Mouse (Mus musculus): ENCODE data around the gene Naalad2. TPM values are rescaled to one million over a fixed set of nuclear protein-coding genes. Genes with fewer than 3 reads are reported as not detected.
"Not testable (repeated sequence)": the region's sequence is repeated elsewhere in the genome, so short reads cannot be mapped to it uniquely, and the experiment has no call there.

The Naalad2 gene
- polyA plus RNA-seq, 2 experiments = 0.21 to 0.50 TPM

DNA sequence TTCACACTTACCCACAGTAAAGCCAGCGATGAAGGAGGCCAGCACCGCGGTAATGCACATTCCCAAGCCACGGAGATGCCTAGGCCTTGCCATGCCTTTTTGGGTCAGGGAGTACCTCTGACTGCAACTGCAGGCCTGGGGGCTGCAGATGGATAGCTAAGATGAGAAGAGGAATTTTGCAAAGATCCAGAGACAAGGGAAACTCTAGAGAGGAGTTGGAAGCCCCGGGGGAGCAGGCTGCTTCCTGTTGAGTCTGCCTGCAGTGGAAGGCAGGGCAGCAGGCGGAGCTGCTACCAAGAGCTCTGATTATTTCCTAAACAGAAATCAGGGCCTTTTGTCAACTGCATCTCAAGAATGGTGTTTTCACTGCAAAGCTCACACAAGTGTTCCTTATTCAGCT is 17.0 kb downstream of the Naalad2 start:
- no peaks in the 10 kb centered on the region for H3K36me3 ChIP-seq (replicated peaks; ENCODE audit: control insufficient read depth, insufficient read depth, low read depth)
- ATAC-seq (ENCODE audit: insufficient read depth) (no peak), DNase-seq (ENCODE audit: low read depth in 3 of 3, low spot score in 3 of 3) (no peak)
- no peak overlapping the region for H3K4me2 ChIP-seq (ENCODE audit: low read depth)
- no peak overlapping the region for H3K4me3 ChIP-seq (ENCODE audit: insufficient read depth in 1 of 2, low read depth in 2 of 2, low read length in 2 of 2)
- no peak for TF ChIP-seq CTCF (IDR thresholded peaks at IDR 0.05; ENCODE audit: low read depth)
- no peak for TF ChIP-seq EP300 (IDR thresholded peaks at IDR 0.05; ENCODE audit: low read depth)
- no peaks in the 10 kb centered on the region for H3K9me3 ChIP-seq (ENCODE audit: control insufficient read depth, low read length)
- no peaks in the 10 kb centered on the region for H3K27me3 ChIP-seq (ENCODE audit: control insufficient read depth, insufficient read depth, low read length)
- H3K9ac ChIP-seq (replicated peaks) = no peak overlapping the region
- no peak overlapping the region for H3K27ac ChIP-seq
- no peaks in the 10 kb centered on the region for H3K4me1 ChIP-seq (replicated peaks; ENCODE audit: control insufficient read depth in 2 of 2, insufficient read depth in 2 of 2, low read length in 1 of 2)
- 16% methylated on average over 6 of the region's 6 CpGs for WGBS (ENCODE audit: insufficient replicate concordance)

DNA sequence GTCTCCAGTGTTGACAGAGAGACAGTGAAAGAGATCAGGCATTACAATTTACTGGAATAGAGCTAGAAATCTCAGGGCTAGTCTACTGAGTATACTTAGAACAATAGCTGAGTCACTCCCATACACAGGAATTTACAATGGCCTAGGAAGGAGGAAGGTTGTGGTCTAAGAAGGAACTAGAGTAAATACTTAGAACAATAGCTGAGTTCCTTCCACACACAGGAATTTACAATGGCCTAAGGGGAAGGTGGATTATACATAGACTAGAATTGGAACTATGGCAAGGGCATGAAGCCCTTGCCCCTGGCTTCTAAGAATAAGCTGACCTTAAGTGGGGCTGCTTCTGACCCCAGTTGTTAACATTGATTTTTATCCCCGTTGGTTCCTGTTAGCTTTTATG is 29.8 kb downstream of the Naalad2 start:
- not testable (repeated sequence) for H3K9me3 ChIP-seq (ENCODE audit: control insufficient read depth, low read length); H3K4me2 ChIP-seq (ENCODE audit: low read depth); H3K27me3 ChIP-seq (ENCODE audit: control insufficient read depth, insufficient read depth, low read length); ATAC-seq (ENCODE audit: insufficient read depth); H3K4me3 ChIP-seq (ENCODE audit: insufficient read depth in 1 of 2, low read depth in 2 of 2, low read length in 2 of 2); H3K27ac ChIP-seq; DNase-seq (ENCODE audit: low read depth in 3 of 3, low spot score in 3 of 3); H3K4me1 ChIP-seq (replicated peaks; ENCODE audit: control insufficient read depth in 2 of 2, insufficient read depth in 2 of 2, low read length in 1 of 2); H3K36me3 ChIP-seq (replicated peaks; ENCODE audit: control insufficient read depth, insufficient read depth, low read depth); H3K9ac ChIP-seq (replicated peaks)
- 50% methylated on average over 1 of the region's 1 CpGs for WGBS (ENCODE audit: insufficient replicate concordance)

DNA sequence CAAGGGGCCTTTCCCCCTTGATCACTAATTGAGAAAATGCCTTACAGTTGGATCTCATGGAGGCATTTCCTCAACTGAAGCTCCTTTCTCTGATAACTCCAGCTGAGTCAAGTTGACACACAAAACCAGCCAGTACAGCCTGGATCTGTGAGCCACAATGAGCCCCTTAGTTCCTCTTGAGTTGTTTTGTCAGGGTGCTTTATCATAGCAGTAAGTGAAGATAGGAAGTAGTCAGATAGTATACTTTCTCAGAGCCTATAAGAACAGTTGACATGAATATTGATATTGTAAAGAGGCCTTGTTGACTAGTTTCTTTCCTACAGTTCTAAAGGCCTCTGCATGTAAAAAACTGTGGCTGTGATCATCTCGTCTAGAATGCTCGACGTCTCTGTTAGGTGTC is 82.8 kb downstream of the Naalad2 start:
- no peak for DNase-seq (ENCODE audit: low read depth in 3 of 3, low spot score in 3 of 3)
- Histone ChIP-seq H3K4me2 (ENCODE audit: low read depth) (no peak overlapping the region), H3K4me1 (replicated peaks; ENCODE audit: control insufficient read depth in 2 of 2, insufficient read depth in 2 of 2, low read length in 1 of 2) (no peaks in the 10 kb centered on the region), H3K27ac (no peak overlapping the region), H3K9ac (replicated peaks) (no peak overlapping the region), H3K27me3 (ENCODE audit: control insufficient read depth, insufficient read depth, low read length) (no peaks in the 10 kb centered on the region), H3K36me3 (replicated peaks; ENCODE audit: control insufficient read depth, insufficient read depth, low read depth) (no peaks in the 10 kb centered on the region), H3K9me3 (ENCODE audit: control insufficient read depth, low read length) (no peaks in the 10 kb centered on the region), H3K4me3 (ENCODE audit: insufficient read depth in 1 of 2, low read depth in 2 of 2, low read length in 2 of 2) (no peak overlapping the region)
- no peak for ATAC-seq (ENCODE audit: insufficient read depth)
- 78% methylated on average over 3 of the region's 3 CpGs for WGBS (ENCODE audit: insufficient replicate concordance)
- TF ChIP-seq CTCF (IDR thresholded peaks at IDR 0.05; ENCODE audit: low read depth) (no peak), EP300 (IDR thresholded peaks at IDR 0.05; ENCODE audit: low read depth) (no peak)

DNA sequence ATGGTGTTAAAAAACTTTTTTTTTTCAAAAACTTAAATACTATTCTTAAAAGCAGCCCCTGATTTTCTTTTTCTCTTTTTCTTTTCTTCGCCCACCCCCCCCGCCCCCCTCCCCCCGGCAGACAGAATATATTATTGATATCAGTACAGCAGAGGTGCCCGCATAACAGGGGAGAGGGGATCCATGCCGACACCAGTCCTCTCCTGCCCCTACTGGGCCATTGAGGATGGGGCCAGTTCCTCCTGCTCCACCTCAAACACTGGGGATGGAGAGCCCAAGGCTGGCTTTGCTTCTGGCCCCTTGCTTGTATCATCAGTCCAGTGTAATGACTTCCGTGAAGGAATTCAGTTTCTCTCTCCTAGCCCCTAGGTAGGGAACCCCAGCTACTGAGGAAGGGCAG is 104.5 kb downstream of the Naalad2 start:
- DNase-seq (ENCODE audit: low read depth in 3 of 3, low spot score in 3 of 3) (no peak), ATAC-seq (ENCODE audit: insufficient read depth) (no peak)
- peaks cover 15% of the 10 kb centered on the region for H3K36me3 ChIP-seq (replicated peaks; ENCODE audit: control insufficient read depth, insufficient read depth, low read depth)
- 76% methylated on average over 6 of the region's 6 CpGs for WGBS (ENCODE audit: insufficient replicate concordance)
- no peaks in the 10 kb centered on the region for H3K9me3 ChIP-seq (ENCODE audit: control insufficient read depth, low read length)
- no peaks in the 10 kb centered on the region for H3K27me3 ChIP-seq (ENCODE audit: control insufficient read depth, insufficient read depth, low read length)
- no peak overlapping the region for H3K4me3 ChIP-seq (ENCODE audit: insufficient read depth in 1 of 2, low read depth in 2 of 2, low read length in 2 of 2)
- no peak for TF ChIP-seq EP300 (IDR thresholded peaks at IDR 0.05; ENCODE audit: low read depth)
- no peak for TF ChIP-seq CTCF (IDR thresholded peaks at IDR 0.05; ENCODE audit: low read depth)
- H3K4me2 ChIP-seq (ENCODE audit: low read depth) = no peak overlapping the region
- H3K4me1 ChIP-seq (replicated peaks; ENCODE audit: control insufficient read depth in 2 of 2, insufficient read depth in 2 of 2, low read length in 1 of 2) = peaks cover 0 to 3% of the 10 kb centered on the region in 2 experiments; a peak in 2 of 4 replicates
- H3K9ac ChIP-seq (replicated peaks) = no peak overlapping the region
- no peak overlapping the region for H3K27ac ChIP-seq

DNA sequence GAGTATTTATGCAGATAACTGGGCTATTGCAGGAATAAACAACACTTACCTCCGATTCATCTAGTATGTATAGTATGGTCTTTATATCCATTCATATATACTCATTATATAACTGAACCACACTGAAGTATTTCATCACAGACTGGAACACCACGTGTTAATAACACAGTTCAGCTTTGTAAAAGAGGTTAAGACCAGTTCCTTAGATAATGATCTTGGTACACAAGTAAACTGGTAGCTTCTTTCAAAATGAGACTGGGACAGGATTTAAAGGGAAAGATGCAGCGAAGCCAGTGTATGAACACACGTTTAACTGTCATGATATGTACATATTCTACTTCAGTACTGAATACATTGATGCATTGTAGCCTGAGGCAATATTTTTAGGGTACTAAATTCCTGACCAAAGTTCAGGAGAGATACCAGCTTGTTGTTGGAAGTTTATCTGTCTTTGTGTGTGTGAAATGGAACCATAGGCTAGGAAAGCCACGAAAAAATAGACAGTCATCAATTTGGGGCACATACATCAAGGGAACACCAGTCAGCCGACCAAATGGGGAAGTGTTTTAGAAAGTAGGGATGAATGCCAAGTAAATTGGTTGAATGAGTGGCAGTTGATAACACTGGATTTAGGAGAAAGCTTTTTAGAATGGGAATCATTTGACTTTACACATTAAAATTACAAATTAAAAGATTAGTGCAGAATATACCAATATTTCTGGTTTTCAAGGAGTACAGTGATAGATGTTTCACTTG is 109.6 kb downstream of the Naalad2 start:
- no peak for ATAC-seq (ENCODE audit: insufficient read depth)
- H3K4me2 ChIP-seq (ENCODE audit: low read depth) = peak overlapping the region; percentile 77

More for the DNA sequence above, 109.6 kb downstream of the Naalad2 start:
- Histone ChIP-seq H3K4me3 (ENCODE audit: insufficient read depth in 1 of 2, low read depth in 2 of 2, low read length in 2 of 2) (peak overlapping the region; percentile 84 to 90), H3K9me3 (ENCODE audit: control insufficient read depth, low read length) (no peaks in the 10 kb centered on the region), H3K4me1 (replicated peaks; ENCODE audit: control insufficient read depth in 2 of 2, insufficient read depth in 2 of 2, low read length in 1 of 2) (peaks cover 0 to 4% of the 10 kb centered on the region in 2 experiments; a peak in 2 of 4 replicates), H3K36me3 (replicated peaks; ENCODE audit: control insufficient read depth, insufficient read depth, low read depth) (no peaks in the 10 kb centered on the region), H3K27ac (no peak overlapping the region; the same call in 1 of the 2 replicates), H3K9ac (replicated peaks) (peak overlapping the region; percentile 93), H3K27me3 (ENCODE audit: control insufficient read depth, insufficient read depth, low read length) (no peaks in the 10 kb centered on the region)
- DNase-seq (ENCODE audit: low read depth in 3 of 3, low spot score in 3 of 3) = peak in 1 of 3 experiments; percentile 28
- TF ChIP-seq CTCF (IDR thresholded peaks at IDR 0.05; ENCODE audit: low read depth) (no peak), EP300 (IDR thresholded peaks at IDR 0.05; ENCODE audit: low read depth) (no peak)
- WGBS (ENCODE audit: insufficient replicate concordance) = 17% methylated on average over 6 of the region's 6 CpGs
